Mouse (Mus musculus): ENCODE results near the gene Pcdh11x. TPM values are rescaled to one million over a fixed set of nuclear protein-coding genes. Genes with fewer than 3 reads are reported as not detected.

Gene Pcdh11x
- total and polyA plus RNA-seq, 3 experiments, result 0.10 to 0.12 (median 0.10) TPM

Other genes with a start within 250 kb of the Pcdh11x start
- gene H2afb3, start 22.8 kb downstream of the Pcdh11x start, total RNA-seq (2021), result not detected
- not detected in 2 replicates for gene H2afb3, start 22.8 kb downstream of the Pcdh11x start, polyA plus RNA-seq (2012; rRNA removed)